Mouse (Mus musculus): ENCODE measurements at regions not wholly inside any gene's neighbourhood (a gene's known extent, or its start where the extent isn't known, plus 50 kb on each side); places are given as distances from the start of the nearest gene placed in this dataset.

DNA sequence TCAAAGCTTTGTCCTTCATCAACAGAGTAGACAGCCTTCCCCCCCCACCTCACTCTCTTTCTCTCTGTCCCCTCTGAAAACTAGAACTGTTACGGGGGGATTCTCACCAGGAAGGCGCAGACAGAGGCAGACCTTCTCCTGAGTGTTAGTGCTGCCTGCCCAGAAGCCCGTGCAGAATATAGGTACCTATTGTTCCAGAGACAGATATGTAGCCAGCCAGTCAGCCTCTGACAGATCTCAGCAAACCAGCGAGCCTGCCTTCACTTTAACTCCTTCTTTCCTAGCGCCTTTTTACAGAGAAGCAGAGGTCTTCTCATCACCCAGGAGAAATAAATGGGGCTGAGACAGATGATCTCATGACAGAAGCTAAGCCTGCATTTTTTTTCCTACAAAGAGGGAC lies 557.2 kb downstream of the Nedd1 start:
- 36% methylated on average over 5 of the region's 5 CpGs for WGBS
- no peaks in the 10 kb centered on the region; the same call in 1 of the 2 replicates for H3K27me3 ChIP-seq (ENCODE audit: control insufficient read depth, insufficient read depth, low read length)

DNA sequence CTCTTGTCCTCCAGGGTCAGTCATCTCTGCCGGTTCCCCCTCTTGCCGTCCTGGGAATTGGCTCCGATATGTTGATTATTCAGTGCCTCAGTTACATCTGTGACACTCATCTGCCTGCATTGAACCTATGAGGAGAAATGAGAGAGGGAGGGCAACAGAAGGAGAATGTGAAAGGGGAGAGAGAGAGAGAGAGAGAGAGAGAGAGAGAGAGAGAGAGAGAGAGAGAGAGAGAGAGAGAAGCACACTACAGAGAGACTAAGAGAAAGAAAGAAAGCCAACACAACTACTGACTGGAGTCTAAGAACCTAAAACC lies 557.6 kb downstream of the Nedd1 start:
- Histone ChIP-seq H3K9ac (ENCODE audit: low read length) (no peak overlapping the region), H3K27ac (ENCODE audit: low read length) (no peak overlapping the region), H3K36me3 (ENCODE audit: control insufficient read depth, insufficient read depth, low read length) (no peaks in the 10 kb centered on the region), H3K4me1 (ENCODE audit: control insufficient read depth, insufficient read depth, low read length) (peaks cover 8% of the 10 kb centered on the region; the same call in 1 of the 2 replicates), H3K27me3 (ENCODE audit: control insufficient read depth, insufficient read depth, low read length) (no peaks in the 10 kb centered on the region; the same call in 1 of the 2 replicates), H3K4me3 (replicated peaks; ENCODE audit: low read length) (no peak overlapping the region), H3K9me3 (replicated peaks; ENCODE audit: control insufficient read depth, low read length) (no peaks in the 10 kb centered on the region), H3K4me2 (ENCODE audit: low read depth, low read length) (no peak overlapping the region)
- 51% methylated on average over 3 of the region's 3 CpGs for WGBS
- ATAC-seq (ENCODE audit: insufficient read depth, low FRiP score), result no peak

More for the DNA sequence above, 557.2 kb downstream of the Nedd1 start:
- Histone ChIP-seq H3K9ac (ENCODE audit: low read length) (no peak overlapping the region), H3K27ac (ENCODE audit: low read length) (no peak overlapping the region), H3K4me1 (ENCODE audit: control insufficient read depth, insufficient read depth, low read length) (peaks cover 8% of the 10 kb centered on the region; the same call in 1 of the 2 replicates), H3K36me3 (ENCODE audit: control insufficient read depth, insufficient read depth, low read length) (no peaks in the 10 kb centered on the region), H3K4me3 (replicated peaks; ENCODE audit: low read length) (no peak overlapping the region), H3K9me3 (replicated peaks; ENCODE audit: control insufficient read depth, low read length) (no peaks in the 10 kb centered on the region), H3K4me2 (ENCODE audit: low read depth, low read length) (no peak overlapping the region)
- ATAC-seq (ENCODE audit: insufficient read depth, low FRiP score), result no peak

DNA sequence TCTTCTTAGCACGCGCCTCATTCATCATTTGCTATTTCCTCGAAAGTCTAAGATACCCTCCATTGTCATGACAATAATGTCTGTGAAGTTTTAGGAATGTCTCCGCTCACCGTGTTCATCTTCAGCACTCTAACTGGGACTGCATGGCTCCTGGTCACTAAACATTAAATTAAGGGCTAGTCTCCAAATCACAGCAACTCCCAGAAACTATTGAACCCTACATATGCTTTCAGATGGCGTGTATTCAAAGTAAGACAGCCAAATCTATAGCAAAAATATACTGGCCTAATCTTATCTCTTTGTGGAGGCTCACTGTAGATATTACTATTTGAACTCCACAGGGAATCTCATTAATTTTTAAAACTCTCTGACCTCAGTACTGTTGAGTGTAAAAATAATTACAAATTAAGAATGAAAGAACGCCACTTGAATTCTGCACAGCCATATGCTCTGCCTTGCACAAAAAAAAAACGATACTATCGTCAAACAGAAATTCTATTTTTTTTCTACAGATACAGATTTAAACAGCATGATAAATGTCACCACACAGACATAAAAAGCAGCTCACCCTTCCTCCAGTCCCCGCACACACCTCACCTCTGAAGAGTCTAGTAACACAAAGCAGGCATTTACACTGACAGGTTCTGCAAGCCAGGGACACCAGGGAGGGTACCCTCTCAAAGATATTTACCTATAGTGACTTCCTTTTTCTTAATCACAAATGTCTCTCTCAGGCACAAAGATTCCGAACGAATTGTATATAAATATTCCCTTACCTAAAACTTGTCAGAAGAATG lies 558.2 kb downstream of the Nedd1 start:
- H3K4me1 ChIP-seq (ENCODE audit: control insufficient read depth, insufficient read depth, low read length), result peaks cover 8% of the 10 kb centered on the region; the same call in 1 of the 2 replicates
- H3K27ac ChIP-seq (ENCODE audit: low read length), result no peak overlapping the region
- no peak overlapping the region for H3K9ac ChIP-seq (ENCODE audit: low read length)
- H3K4me3 ChIP-seq (replicated peaks; ENCODE audit: low read length), result no peak overlapping the region
- H3K4me2 ChIP-seq (ENCODE audit: low read depth, low read length), result no peak overlapping the region
- H3K9me3 ChIP-seq (replicated peaks; ENCODE audit: control insufficient read depth, low read length), result no peaks in the 10 kb centered on the region
- no peaks in the 10 kb centered on the region for H3K36me3 ChIP-seq (ENCODE audit: control insufficient read depth, insufficient read depth, low read length)
- 55% methylated on average over 12 of the region's 12 CpGs for WGBS
- H3K27me3 ChIP-seq (ENCODE audit: control insufficient read depth, insufficient read depth, low read length), result no peaks in the 10 kb centered on the region; the same call in 1 of the 2 replicates
- ATAC-seq (ENCODE audit: insufficient read depth, low FRiP score), result no peak

GRCm38 (mm10) chr10:92163071-92163504 lies 559.1 kb downstream of the Nedd1 start:
- H3K4me1 ChIP-seq (ENCODE audit: control insufficient read depth, insufficient read depth, low read length), result peaks cover 8% of the 10 kb centered on the region; the same call in 1 of the 2 replicates
- H3K4me3 ChIP-seq (replicated peaks; ENCODE audit: low read length), result peak overlapping the region; percentile 43
- H3K4me2 ChIP-seq (ENCODE audit: low read depth, low read length), result peak overlapping the region; percentile 65
- H3K36me3 ChIP-seq (ENCODE audit: control insufficient read depth, insufficient read depth, low read length), result no peaks in the 10 kb centered on the region
- H3K9me3 ChIP-seq (replicated peaks; ENCODE audit: control insufficient read depth, low read length), result no peaks in the 10 kb centered on the region
- no peak overlapping the region for H3K27ac ChIP-seq (ENCODE audit: low read length)
- no peak for ATAC-seq (ENCODE audit: insufficient read depth, low FRiP score)
- 5% methylated on average over 7 of the region's 7 CpGs for WGBS
- no peak overlapping the region for H3K9ac ChIP-seq (ENCODE audit: low read length)
- no peaks in the 10 kb centered on the region; the same call in 1 of the 2 replicates for H3K27me3 ChIP-seq (ENCODE audit: control insufficient read depth, insufficient read depth, low read length)

GRCm38 (mm10) chr10:92162473-92163011 lies 559.7 kb downstream of the Nedd1 start:
- Histone ChIP-seq H3K9me3 (replicated peaks; ENCODE audit: control insufficient read depth, low read length) (no peaks in the 10 kb centered on the region), H3K27ac (ENCODE audit: low read length) (no peak overlapping the region), H3K36me3 (ENCODE audit: control insufficient read depth, insufficient read depth, low read length) (no peaks in the 10 kb centered on the region), H3K4me2 (ENCODE audit: low read depth, low read length) (peak overlapping the region; percentile 65), H3K4me1 (ENCODE audit: control insufficient read depth, insufficient read depth, low read length) (peaks cover 8% of the 10 kb centered on the region; the same call in 1 of the 2 replicates), H3K4me3 (replicated peaks; ENCODE audit: low read length) (peak overlapping the region; percentile 43), H3K27me3 (ENCODE audit: control insufficient read depth, insufficient read depth, low read length) (no peaks in the 10 kb centered on the region; the same call in 1 of the 2 replicates), H3K9ac (ENCODE audit: low read length) (peak overlapping the region; percentile 44)
- no peak for ATAC-seq (ENCODE audit: insufficient read depth, low FRiP score)
- under 1% methylated on average over 29 of the region's 29 CpGs for WGBS

DNA sequence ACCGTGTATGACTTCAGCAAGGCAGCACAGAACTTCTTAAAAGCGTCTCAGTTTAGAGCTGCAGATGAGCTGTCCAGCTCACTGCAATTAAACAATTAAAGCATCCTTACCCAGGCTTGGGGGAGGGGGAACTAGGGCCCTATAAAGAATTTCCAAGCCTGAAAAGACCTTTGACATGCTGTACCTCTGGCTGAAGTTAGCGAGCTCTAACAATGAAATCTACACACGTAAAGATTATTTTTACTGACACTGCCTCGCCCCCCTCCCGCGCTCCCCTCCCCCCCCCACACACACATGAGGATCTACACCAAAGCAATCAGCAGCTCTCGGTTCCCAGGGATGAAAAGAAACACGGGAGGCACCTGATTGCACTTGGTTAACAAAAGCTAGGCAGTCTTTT lies 560.7 kb downstream of the Nedd1 start:
- Histone ChIP-seq H3K27me3 (ENCODE audit: control insufficient read depth, insufficient read depth, low read length) (no peaks in the 10 kb centered on the region; the same call in 1 of the 2 replicates), H3K27ac (ENCODE audit: low read length) (no peak overlapping the region), H3K4me2 (ENCODE audit: low read depth, low read length) (no peak overlapping the region), H3K36me3 (ENCODE audit: control insufficient read depth, insufficient read depth, low read length) (no peaks in the 10 kb centered on the region), H3K9ac (ENCODE audit: low read length) (no peak overlapping the region), H3K4me1 (ENCODE audit: control insufficient read depth, insufficient read depth, low read length) (peaks cover 8% of the 10 kb centered on the region; the same call in 1 of the 2 replicates), H3K4me3 (replicated peaks; ENCODE audit: low read length) (no peak overlapping the region), H3K9me3 (replicated peaks; ENCODE audit: control insufficient read depth, low read length) (no peaks in the 10 kb centered on the region)
- ATAC-seq (ENCODE audit: insufficient read depth, low FRiP score), result no peak
- 24% methylated on average over 9 of the region's 9 CpGs for WGBS

DNA sequence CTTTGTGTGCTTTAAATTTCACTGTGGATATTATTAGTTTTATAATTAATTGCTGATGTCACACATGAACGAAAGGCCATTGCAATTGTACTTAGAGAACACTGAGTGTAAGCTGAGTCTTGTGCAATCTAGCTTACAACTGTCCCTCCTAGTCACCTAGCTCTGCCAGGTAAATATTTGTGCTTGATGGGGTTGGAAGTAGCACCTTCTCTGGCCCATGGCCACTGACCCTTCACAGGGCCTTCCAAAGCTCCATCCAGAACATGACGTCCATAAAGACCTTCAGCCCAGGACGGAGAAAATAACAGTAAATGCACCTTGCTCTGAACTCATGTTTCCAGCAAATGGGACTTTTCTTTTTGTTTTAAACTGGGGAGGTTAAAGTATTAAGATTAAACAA lies 576.0 kb downstream of the Nedd1 start:
- Histone ChIP-seq H3K4me3 (replicated peaks; ENCODE audit: low read length) (no peak overlapping the region), H3K27me3 (ENCODE audit: control insufficient read depth, insufficient read depth, low read length) (no peaks in the 10 kb centered on the region), H3K4me1 (ENCODE audit: control insufficient read depth, insufficient read depth, low read length) (no peaks in the 10 kb centered on the region), H3K9me3 (replicated peaks; ENCODE audit: control insufficient read depth, low read length) (no peaks in the 10 kb centered on the region), H3K36me3 (ENCODE audit: control insufficient read depth, insufficient read depth, low read length) (no peaks in the 10 kb centered on the region), H3K27ac (ENCODE audit: low read length) (no peak overlapping the region), H3K4me2 (ENCODE audit: low read depth, low read length) (no peak overlapping the region), H3K9ac (ENCODE audit: low read length) (no peak overlapping the region)
- ATAC-seq (ENCODE audit: insufficient read depth, low FRiP score), result no peak
- 64% methylated on average over 3 of the region's 3 CpGs for WGBS

DNA sequence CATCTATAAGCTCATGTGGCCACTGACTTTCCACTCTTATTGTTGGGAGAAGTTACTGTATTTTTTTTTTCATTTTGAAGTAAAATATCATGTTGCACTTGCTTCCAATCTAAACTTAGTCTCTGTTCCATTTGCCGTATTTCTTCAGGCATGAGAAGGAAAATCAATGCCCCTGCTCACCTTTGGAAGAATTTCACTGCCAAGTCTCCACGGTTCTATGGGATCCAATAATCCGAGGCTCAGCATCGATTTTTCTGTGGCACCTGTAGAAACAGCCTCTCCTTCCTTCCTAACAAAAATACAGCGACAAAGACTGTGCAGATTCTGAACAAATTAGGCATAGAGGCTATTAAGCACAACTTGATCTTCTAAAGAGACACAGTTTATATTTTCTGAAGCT lies 586.7 kb downstream of the Nedd1 start:
- Histone ChIP-seq H3K27me3 (ENCODE audit: control insufficient read depth, insufficient read depth, low read length) (no peaks in the 10 kb centered on the region), H3K9me3 (replicated peaks; ENCODE audit: control insufficient read depth, low read length) (no peaks in the 10 kb centered on the region), H3K4me3 (replicated peaks; ENCODE audit: low read length) (no peak overlapping the region), H3K4me1 (ENCODE audit: control insufficient read depth, insufficient read depth, low read length) (no peaks in the 10 kb centered on the region), H3K4me2 (ENCODE audit: low read depth, low read length) (no peak overlapping the region), H3K9ac (ENCODE audit: low read length) (no peak overlapping the region), H3K36me3 (ENCODE audit: control insufficient read depth, insufficient read depth, low read length) (no peaks in the 10 kb centered on the region), H3K27ac (ENCODE audit: low read length) (no peak overlapping the region)
- 61% methylated on average over 5 of the region's 5 CpGs for WGBS
- ATAC-seq (ENCODE audit: insufficient read depth, low FRiP score), result no peak

DNA sequence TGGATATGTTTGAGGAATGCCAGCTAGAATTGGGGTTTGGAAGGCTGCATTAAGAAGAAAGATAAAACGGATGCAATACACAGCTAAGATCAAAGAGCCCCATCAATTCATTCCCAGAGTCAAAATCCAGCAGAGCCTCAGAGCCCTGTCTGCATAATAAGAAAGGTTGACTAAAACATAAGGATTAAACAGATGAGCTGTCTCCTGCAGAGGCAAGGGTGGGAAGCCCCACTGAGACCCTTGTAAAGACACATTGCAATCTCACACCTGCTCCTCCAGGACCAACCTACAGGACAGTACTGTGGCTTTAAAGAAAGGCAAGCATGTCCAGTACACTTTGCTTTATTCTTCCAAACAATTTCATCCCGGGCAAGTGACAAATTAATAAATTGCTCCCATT lies 609.4 kb downstream of the Nedd1 start:
- H3K4me3 ChIP-seq (replicated peaks; ENCODE audit: low read length), result no peak overlapping the region
- H3K4me1 ChIP-seq (ENCODE audit: control insufficient read depth, insufficient read depth, low read length), result no peaks in the 10 kb centered on the region
- no peak overlapping the region for H3K9ac ChIP-seq (ENCODE audit: low read length)
- H3K27ac ChIP-seq (ENCODE audit: low read length), result no peak overlapping the region
- no peaks in the 10 kb centered on the region for H3K36me3 ChIP-seq (ENCODE audit: control insufficient read depth, insufficient read depth, low read length)
- H3K27me3 ChIP-seq (ENCODE audit: control insufficient read depth, insufficient read depth, low read length), result no peaks in the 10 kb centered on the region
- H3K4me2 ChIP-seq (ENCODE audit: low read depth, low read length), result no peak overlapping the region
- H3K9me3 ChIP-seq (replicated peaks; ENCODE audit: control insufficient read depth, low read length), result no peaks in the 10 kb centered on the region
- no peak for ATAC-seq (ENCODE audit: insufficient read depth, low FRiP score)
- 21% methylated on average over 2 of the region's 2 CpGs for WGBS

All from stomach, embryonic 16.5 days (tissue).